Mouse (Mus musculus) thymus, adult 2 months (tissue): Measurements from ENCODE around the gene Lrrc47.

ENCODE experiments used
- CTCF ChIP-seq: fragments of 200-500 bp; IDR thresholded peaks from 2 replicates; pipeline ENCODE4 v1.5.1; 2012; ENCODE audit warnings: mild to moderate bottlenecking, control low read depth, low read length, moderate library complexity, borderline replicate concordance; ENCODE audit not compliant: control insufficient read depth, poor library complexity, insufficient read depth; ENCODE audit errors: extremely low read depth
- POLR2A ChIP-seq: fragments of 200-500 bp; IDR thresholded peaks from 2 replicates; pipeline ENCODE4 v1.6.1; 2012; ENCODE audit warnings: mild to moderate bottlenecking, low read length, control low read depth, moderate library complexity; ENCODE audit not compliant: control insufficient read depth, poor library complexity, insufficient read depth; ENCODE audit errors: extremely low read depth

DNA sequence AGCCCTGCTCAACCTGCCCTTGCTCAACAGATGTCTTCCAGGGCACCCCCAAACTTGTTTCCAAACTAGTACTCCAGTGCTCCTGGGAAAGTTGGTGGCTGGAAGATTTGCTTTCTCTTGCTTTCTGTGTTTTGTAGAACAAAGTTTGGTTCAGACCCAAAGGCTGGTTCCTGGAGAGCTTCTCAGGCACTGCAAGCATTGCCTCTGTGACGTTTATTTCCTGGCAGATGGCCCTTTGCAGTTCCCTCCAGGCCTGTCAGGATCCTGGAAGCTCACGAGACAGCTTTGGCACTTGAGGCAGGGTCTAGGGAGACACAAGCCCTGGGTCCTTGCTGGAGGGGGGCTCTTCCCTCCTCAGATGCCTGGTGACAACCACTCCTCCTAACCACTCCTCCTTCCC lies 45.1 kb downstream of the Lrrc47 start:
- no peak for TF ChIP-seq POLR2A
- no peak for TF ChIP-seq CTCF
